ENCODE assay signal across 13 mouse cellular contexts in genomic region chr12:29143297-29143696, GRCm38 (mm10).
DNase-seq lines count a peak whose midpoint lies in the region; ATAC-seq and TF ChIP-seq lines count a peak whose summit lies in the region.
"Had no signal": no experiment of that assay in that cellular context is flagged by ENCODE, and none has a peak within 500 bp of the region (broad histone marks: within the 10 kb centered on the region; RNA-seq: fewer than 3 reads in every experiment).

No protein-coding gene starts in this region.

- no peak overlapping the region for H3K9ac ChIP-seq in forebrain, postnatal 0 days
- H3K9ac ChIP-seq in forebrain, embryonic 16.5 days (replicated peaks; ENCODE audit: low read depth, low read length) = no peak overlapping the region
- no peak overlapping the region for H3K9ac ChIP-seq in lung, postnatal 0 days (replicated peaks; ENCODE audit: low read depth)
- H3K9ac ChIP-seq in hindbrain, postnatal 0 days (replicated peaks; ENCODE audit: low read length) = no peak overlapping the region
- H3K9ac ChIP-seq: hindbrain, embryonic 13.5 days; liver, embryonic 12.5 days had no signal

- TF ChIP-seq EP300 in lung, postnatal 0 days (IDR thresholded peaks at IDR 0.05) = no peak

- DNase-seq in forebrain, postnatal 0 days = peak; percentile 17
- peak; percentile 59 to 63 for DNase-seq in cerebellum, postnatal 25 days
- DNase-seq in layer of hippocampus, postnatal 10 days (ENCODE audit: low spot score in 2 of 2) = peak; percentile 61 to 68
- DNase-seq in right cerebral cortex, adult 2 months (ENCODE audit: low spot score in 2 of 2) = peak; percentile 84 to 85
- no peak for DNase-seq in lung, postnatal 0 days (ENCODE audit: low spot score)
- no peak for DNase-seq in gastrocnemius, postnatal 14 days
- DNase-seq in hindbrain, postnatal 0 days (ENCODE audit: low spot score) = no peak
- DNase-seq: adrenal gland, adult 2 months; thymus, postnatal 14 days had no signal

- no peaks in the 10 kb centered on the region for H3K36me3 ChIP-seq in forebrain, postnatal 0 days (ENCODE audit: insufficient read depth)
- H3K36me3 ChIP-seq in forebrain, embryonic 16.5 days (ENCODE audit: control insufficient read depth, insufficient read depth) = no peaks in the 10 kb centered on the region
- H3K36me3 ChIP-seq in lung, postnatal 0 days (ENCODE audit: insufficient read depth, low read length) = no peaks in the 10 kb centered on the region
- H3K36me3 ChIP-seq in hindbrain, postnatal 0 days (ENCODE audit: insufficient read depth, low read length) = no peaks in the 10 kb centered on the region
- H3K36me3 ChIP-seq: hindbrain, embryonic 13.5 days; liver, embryonic 12.5 days had no signal

- 62% methylated on average over 8 of the region's 8 CpGs for WGBS in forebrain, postnatal 0 days
- WGBS in forebrain, embryonic 16.5 days = 81% methylated on average over 8 of the region's 8 CpGs
- WGBS in lung, postnatal 0 days = 48% methylated on average over 8 of the region's 8 CpGs
- WGBS in hindbrain, postnatal 0 days = 64% methylated on average over 8 of the region's 8 CpGs

- ATAC-seq in forebrain, postnatal 0 days = 0 out of 2 replicates have a peak, but pooled peaks have one; percentile 7
- no peak for ATAC-seq in forebrain, embryonic 16.5 days
- ATAC-seq in lung, postnatal 0 days = no peak
- ATAC-seq in hindbrain, postnatal 0 days = no peak
- ATAC-seq: liver, embryonic 12.5 days had no signal

- intact Hi-C loops in gastrocnemius, postnatal 14 days (cut with DNase I; ENCODE audit: low total_unique reads) = no loop called here

- no peak overlapping the region for H3K4me3 ChIP-seq in forebrain, postnatal 0 days (ENCODE audit: low read depth, low read length)
- no peak overlapping the region for H3K4me3 ChIP-seq in forebrain, embryonic 16.5 days (replicated peaks; ENCODE audit: low read length)
- no peak overlapping the region for H3K4me3 ChIP-seq in lung, postnatal 0 days (ENCODE audit: low read depth, low read length)
- no peak overlapping the region for H3K4me3 ChIP-seq in hindbrain, postnatal 0 days (ENCODE audit: low read length)
- H3K4me3 ChIP-seq: hindbrain, embryonic 13.5 days; liver, embryonic 12.5 days had no signal

- H3K27me3 ChIP-seq in forebrain, postnatal 0 days (ENCODE audit: insufficient read depth, low read length) = no peaks in the 10 kb centered on the region
- no peaks in the 10 kb centered on the region for H3K27me3 ChIP-seq in forebrain, embryonic 16.5 days (replicated peaks; ENCODE audit: control insufficient read depth, insufficient read depth, low read length)
- H3K27me3 ChIP-seq in lung, postnatal 0 days (replicated peaks; ENCODE audit: insufficient read depth, low read length) = no peaks in the 10 kb centered on the region
- H3K27me3 ChIP-seq in hindbrain, postnatal 0 days (ENCODE audit: insufficient read depth, low read length) = no peaks in the 10 kb centered on the region
- H3K27me3 ChIP-seq: hindbrain, embryonic 13.5 days; liver, embryonic 12.5 days had no signal

- H3K4me1 ChIP-seq in forebrain, postnatal 0 days (ENCODE audit: insufficient read depth) = peaks cover 18% of the 10 kb centered on the region
- H3K4me1 ChIP-seq in forebrain, embryonic 16.5 days (replicated peaks; ENCODE audit: control insufficient read depth, insufficient read depth, low read length) = peaks cover 26% of the 10 kb centered on the region
- H3K4me1 ChIP-seq in lung, postnatal 0 days (ENCODE audit: insufficient read depth, low read depth, low read length) = no peaks in the 10 kb centered on the region
- H3K4me1 ChIP-seq in hindbrain, postnatal 0 days (ENCODE audit: insufficient read depth, low read length) = peaks cover 26% of the 10 kb centered on the region
- H3K4me1 ChIP-seq: liver, embryonic 12.5 days had no signal

- no peaks in the 10 kb centered on the region for H3K9me3 ChIP-seq in forebrain, postnatal 0 days (ENCODE audit: low read length)
- no peaks in the 10 kb centered on the region for H3K9me3 ChIP-seq in forebrain, embryonic 16.5 days (ENCODE audit: control insufficient read depth, low read length)
- no peaks in the 10 kb centered on the region for H3K9me3 ChIP-seq in lung, postnatal 0 days (ENCODE audit: low read length)
- no peaks in the 10 kb centered on the region for H3K9me3 ChIP-seq in hindbrain, postnatal 0 days (ENCODE audit: low read length)
- H3K9me3 ChIP-seq: hindbrain, embryonic 13.5 days; liver, embryonic 12.5 days had no signal

- H3K4me2 ChIP-seq in forebrain, postnatal 0 days (ENCODE audit: low read depth) = no peak overlapping the region
- H3K4me2 ChIP-seq in forebrain, embryonic 16.5 days (ENCODE audit: low read length) = no peak overlapping the region
- no peak overlapping the region for H3K4me2 ChIP-seq in lung, postnatal 0 days (replicated peaks; ENCODE audit: low read depth, low read length)
- H3K4me2 ChIP-seq in hindbrain, postnatal 0 days (ENCODE audit: low read depth, low read length) = no peak overlapping the region
- H3K4me2 ChIP-seq: hindbrain, embryonic 13.5 days; liver, embryonic 12.5 days had no signal

- no peak for TF ChIP-seq CTCF in forebrain, postnatal 0 days (IDR thresholded peaks at IDR 0.05; ENCODE audit: low read depth)
- no peak for TF ChIP-seq CTCF in lung, postnatal 0 days (IDR thresholded peaks at IDR 0.05)
- no peak for TF ChIP-seq CTCF in hindbrain, postnatal 0 days (IDR thresholded peaks at IDR 0.05; ENCODE audit: low read depth)

- H3K27ac ChIP-seq in forebrain, postnatal 0 days (ENCODE audit: low read depth, low read length) = no peak overlapping the region
- H3K27ac ChIP-seq in forebrain, embryonic 16.5 days (ENCODE audit: low read length) = no peak overlapping the region
- no peak overlapping the region for H3K27ac ChIP-seq in lung, postnatal 0 days (ENCODE audit: low read length)
- H3K27ac ChIP-seq in hindbrain, postnatal 0 days = no peak overlapping the region
- H3K27ac ChIP-seq: liver, embryonic 12.5 days; macrophage had no signal

Comparison
In these comparisons a context has a peak if more than half of its experiments do, and no peak if none do; other contexts are left out.
1. DNase-seq: peak in forebrain, postnatal 0 days (single experiment), cerebellum, postnatal 25 days (2 of 2), layer of hippocampus, postnatal 10 days (2 of 2) and right cerebral cortex, adult 2 months (2 of 2); none in lung, postnatal 0 days (single experiment), gastrocnemius, postnatal 14 days (single experiment) and hindbrain, postnatal 0 days (single experiment).